Mouse (Mus musculus) heart, adult 2 months (tissue): Measurements from ENCODE around the gene Dock11. TPM values are rescaled to one million over a fixed set of nuclear protein-coding genes. Genes with fewer than 3 reads are reported as not detected.

Experiments
- DNase-seq, 2 experiments: peaks; one replicate each; pipeline ENCODE4 v3.0.0; 2021
- H3K27ac ChIP-seq: fragments of 200-600 bp; 2 replicates; pipeline ENCODE4 v1.8.1; 2022
- H3K27me3 ChIP-seq: fragments of 200-500 bp; 2 replicates; pipeline ENCODE4 v1.6.1; 2012; ENCODE audit warnings: mild to moderate bottlenecking, low read length, inconsistent platforms, mixed read lengths; ENCODE audit not compliant: control insufficient read depth, insufficient read depth
- H3K36me3 ChIP-seq: fragments of 200-500 bp; 2 replicates; pipeline ENCODE4 v1.6.1; 2012; ENCODE audit warnings: low read length, inconsistent platforms; ENCODE audit not compliant: control insufficient read depth, insufficient read depth
- H3K4me1 ChIP-seq: fragments of 200-500 bp; 2 replicates; pipeline ENCODE4 v1.6.1; 2011; ENCODE audit warnings: low read length; ENCODE audit not compliant: control insufficient read depth, insufficient read depth
- H3K4me3 ChIP-seq: fragments of 200-600 bp; 2 replicates; pipeline ENCODE4 v1.8.1; 2022
- H3K79me2 ChIP-seq: fragments of 200-500 bp; replicated peaks from 2 replicates; pipeline ENCODE4 v1.6.1; 2012; ENCODE audit warnings: mild to moderate bottlenecking, inconsistent platforms, low read length, moderate library complexity, mixed read lengths; ENCODE audit not compliant: control insufficient read depth, insufficient read depth
- H3K9ac ChIP-seq: fragments of 200-500 bp; 2 replicates; pipeline ENCODE4 v1.6.1; 2012; ENCODE audit warnings: low read depth, mild to moderate bottlenecking, control low read depth, inconsistent platforms, low read length, mixed read lengths
- CTCF ChIP-seq: fragments of 200-600 bp; IDR thresholded peaks from 2 replicates; pipeline ENCODE4 v1.8.1; 2022; ENCODE audit warnings: antibody characterized with exemption, mild to moderate bottlenecking, moderate library complexity
- EP300 ChIP-seq: fragments of 200-500 bp; IDR thresholded peaks from 2 replicates; pipeline ENCODE4 v1.6.1; 2011; ENCODE audit warnings: low read depth, low read length, control low read depth; ENCODE audit not compliant: insufficient read depth
- POLR2A ChIP-seq: fragments of 200-500 bp; IDR thresholded peaks from 2 replicates; pipeline ENCODE4 v1.6.1; 2011; ENCODE audit warnings: mild to moderate bottlenecking, low read depth, low read length, control low read depth; ENCODE audit not compliant: insufficient read depth
- whole genome bisulfite sequencing: fragments of 180-500 bp; shearing (Covaris S2); methylation state at CpG from one replicate; pipeline ENCODE4 v1.1.7; 2018; 5-methylcytosine and 5-hydroxymethylcytosine counted together
- intact Hi-C: fragments of 180-260 bp; cut with DNase I; formaldehyde crosslinking; loops from one replicate; pipeline ENCODE4 v1.15.1; 2025
- polyA plus RNA-seq: library from polyadenylated mRNA; depleted of rRNA; stranded (reverse); fragments of >200 nt; gene quantifications from 2 replicates; pipeline ENCODE4 v1.2.3, GENCODE M21; 2012
- total RNA-seq, 2 experiments: library from RNA; stranded (reverse); gene quantifications; 2 replicates each; pipeline ENCODE4 v1.2.3; 2021

The Dock11 gene
- total and polyA plus RNA-seq, 3 experiments, result 0.90 to 4.6 (median 3.7) TPM

GRCm38 (mm10) chrX:35892377-35892776 lies 3.7 kb downstream of the Dock11 start:
- Histone ChIP-seq H3K27me3 (no peaks in the 10 kb centered on the region; the same call in 1 of the 2 replicates), H3K36me3 (no peaks in the 10 kb centered on the region), H3K79me2 (no peaks in the 10 kb centered on the region), H3K9ac (no peak overlapping the region), H3K27ac (no peak overlapping the region), H3K4me3 (no peak overlapping the region), H3K4me1 (no peaks in the 10 kb centered on the region)
- no peak for TF ChIP-seq CTCF
- TF ChIP-seq EP300, result no peak
- no peak for TF ChIP-seq POLR2A
- DNase-seq, result no peak
- 71% methylated on average over 5 of the region's 5 CpGs for whole genome bisulfite sequencing
- intact Hi-C loops, result no loop called here

GRCm38 (mm10) chrX:35897648-35898500 lies 9.2 kb downstream of the Dock11 start:
- H3K4me3 ChIP-seq, result no peak overlapping the region
- H3K79me2 ChIP-seq, result no peaks in the 10 kb centered on the region
- intact Hi-C loops, result no loop called here
- H3K4me1 ChIP-seq, result peaks cover 3% of the 10 kb centered on the region
- H3K27me3 ChIP-seq, result no peaks in the 10 kb centered on the region
- no peak for DNase-seq
- no peak overlapping the region for H3K27ac ChIP-seq
- H3K36me3 ChIP-seq, result no peaks in the 10 kb centered on the region
- H3K9ac ChIP-seq, result no peak overlapping the region
- TF ChIP-seq POLR2A (no peak), CTCF (no peak), EP300 (no peak)
- 59% methylated on average over 11 of the region's 11 CpGs for WGBS

GRCm38 (mm10) chrX:35898501-35898766 lies 9.8 kb downstream of the Dock11 start:
- no peak for DNase-seq
- whole genome bisulfite sequencing, result 96% methylated on average over 2 of the region's 2 CpGs
- Histone ChIP-seq H3K27me3 (no peaks in the 10 kb centered on the region), H3K4me1 (peaks cover 3% of the 10 kb centered on the region), H3K9ac (no peak overlapping the region), H3K79me2 (no peaks in the 10 kb centered on the region), H3K4me3 (no peak overlapping the region), H3K36me3 (no peaks in the 10 kb centered on the region), H3K27ac (no peak overlapping the region)
- intact Hi-C loops, result no loop called here
- TF ChIP-seq POLR2A (no peak), CTCF (no peak), EP300 (no peak)

- no peak overlapping the region for H3K27ac ChIP-seq
Measured at GRCm38 (mm10) chrX:35904352-35904751, 15.7 kb downstream of the Dock11 start.

GRCm38 (mm10) chrX:35906696-35907330 lies 18.2 kb downstream of the Dock11 start:
- TF ChIP-seq POLR2A, result no peak

More at GRCm38 (mm10) chrX:35904352-35904751, 15.7 kb downstream of the Dock11 start:
- Histone ChIP-seq H3K27me3 (no peaks in the 10 kb centered on the region), H3K36me3 (no peaks in the 10 kb centered on the region), H3K9ac (no peak overlapping the region), H3K79me2 (no peaks in the 10 kb centered on the region), H3K4me1 (no peaks in the 10 kb centered on the region), H3K4me3 (no peak overlapping the region)
- intact Hi-C loops, result no loop called here
- DNase-seq, result no peak
- TF ChIP-seq EP300 (no peak), CTCF (no peak), POLR2A (no peak)
- 33% methylated on average over 7 of the region's 7 CpGs for WGBS

GRCm38 (mm10) chrX:35919558-35919957 lies 30.9 kb downstream of the Dock11 start:
- no peak for DNase-seq

More at GRCm38 (mm10) chrX:35906696-35907330, 18.2 kb downstream of the Dock11 start:
- no peak overlapping the region; the same call in 1 of the 2 replicates for H3K27ac ChIP-seq
- H3K36me3 ChIP-seq, result no peaks in the 10 kb centered on the region
- no peaks in the 10 kb centered on the region for H3K27me3 ChIP-seq
- H3K79me2 ChIP-seq, result no peaks in the 10 kb centered on the region
- H3K4me1 ChIP-seq, result no peaks in the 10 kb centered on the region
- intact Hi-C loops, result no loop called here
- no peak for DNase-seq
- no peak overlapping the region for H3K4me3 ChIP-seq
- WGBS, result 54% methylated on average over 4 of the region's 4 CpGs
- H3K9ac ChIP-seq, result no peak overlapping the region

More at GRCm38 (mm10) chrX:35919558-35919957, 30.9 kb downstream of the Dock11 start:
- Histone ChIP-seq H3K4me1 (no peaks in the 10 kb centered on the region), H3K9ac (no peak overlapping the region), H3K36me3 (no peaks in the 10 kb centered on the region), H3K4me3 (no peak overlapping the region), H3K27ac (no peak overlapping the region; the same call in 1 of the 2 replicates), H3K27me3 (no peaks in the 10 kb centered on the region), H3K79me2 (no peaks in the 10 kb centered on the region)
- intact Hi-C loops, result no loop called here
- no peak for TF ChIP-seq EP300
- TF ChIP-seq POLR2A, result no peak
- TF ChIP-seq CTCF, result no peak
- WGBS, result 56% methylated on average over 2 of the region's 2 CpGs
